Mouse (Mus musculus): Measurements from ENCODE around the gene Ankrd17. TPM values are rescaled to one million over a fixed set of nuclear protein-coding genes. Genes with fewer than 3 reads are reported as not detected.
"Not testable (repeated sequence)": the region's sequence is repeated elsewhere in the genome, so short reads cannot be mapped to it uniquely, and the experiment has no call there.

Ankrd17 gene
- total RNA-seq, 4 experiments from 2014 or later = 100 to 122 (median 114) TPM

DNA sequence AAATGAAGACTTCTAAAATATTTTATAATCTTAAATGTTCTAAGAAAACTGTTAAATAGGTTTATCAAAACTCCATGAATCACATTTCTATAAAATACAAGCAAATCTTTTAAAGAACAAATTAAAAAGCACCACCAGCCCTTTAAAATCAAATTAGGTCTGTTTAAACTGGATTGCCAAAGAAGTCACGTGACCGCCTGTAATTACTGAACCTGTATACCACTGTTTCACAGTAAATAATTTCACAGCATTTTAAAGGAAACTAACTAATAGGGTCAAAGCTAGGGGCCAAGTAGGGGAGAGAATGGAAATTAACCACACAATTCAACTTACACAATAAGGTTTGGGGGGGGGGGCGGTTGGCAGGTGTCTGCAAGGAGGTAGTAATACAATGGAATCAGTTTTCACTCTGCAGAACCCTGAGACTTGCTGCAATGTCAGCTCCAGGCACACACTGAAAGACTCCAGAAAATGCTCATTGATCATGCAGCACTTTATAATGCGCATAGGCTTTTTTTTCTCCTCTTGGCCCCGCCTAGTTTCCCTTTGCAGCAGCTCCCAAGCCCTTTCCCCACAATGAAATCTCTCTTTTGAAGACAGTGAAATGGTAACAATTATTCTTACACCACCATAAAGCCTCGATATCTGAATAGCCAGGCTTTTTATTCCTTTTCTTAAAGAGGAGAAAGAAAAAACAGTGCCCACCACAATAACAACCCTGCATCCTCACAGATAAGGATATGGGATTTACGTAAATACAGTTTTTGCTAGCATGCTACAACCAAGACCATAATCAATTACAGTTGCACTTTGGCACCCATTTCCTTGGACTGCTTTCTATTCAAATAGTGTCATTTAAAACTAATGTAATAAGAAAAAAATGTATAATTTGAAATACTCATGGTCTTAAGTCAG is 27.9 kb downstream of the Ankrd17 start:
- DNase-seq (ENCODE audit: low spot score in 2 of 2) = no peak

DNA sequence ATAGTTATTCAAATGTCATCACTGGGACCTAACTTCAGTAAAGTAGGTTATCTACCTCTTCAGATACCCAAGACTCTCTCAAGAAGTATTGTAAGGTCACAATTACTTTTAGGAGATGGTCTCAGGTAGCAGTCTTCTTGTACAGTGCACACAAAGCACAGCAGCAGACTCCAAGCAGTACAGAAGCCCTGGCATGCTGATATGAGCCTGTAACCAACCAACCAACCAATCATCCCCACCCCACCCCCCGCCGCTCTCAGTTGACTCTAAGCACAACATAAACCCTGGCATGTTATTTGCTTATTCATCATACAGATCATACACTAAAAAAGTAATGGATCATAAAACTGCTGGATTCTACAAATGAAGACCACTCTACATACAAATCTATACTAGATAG is 33.9 kb downstream of the Ankrd17 start:
- DNase-seq (ENCODE audit: low spot score in 2 of 2) = no peak

DNA sequence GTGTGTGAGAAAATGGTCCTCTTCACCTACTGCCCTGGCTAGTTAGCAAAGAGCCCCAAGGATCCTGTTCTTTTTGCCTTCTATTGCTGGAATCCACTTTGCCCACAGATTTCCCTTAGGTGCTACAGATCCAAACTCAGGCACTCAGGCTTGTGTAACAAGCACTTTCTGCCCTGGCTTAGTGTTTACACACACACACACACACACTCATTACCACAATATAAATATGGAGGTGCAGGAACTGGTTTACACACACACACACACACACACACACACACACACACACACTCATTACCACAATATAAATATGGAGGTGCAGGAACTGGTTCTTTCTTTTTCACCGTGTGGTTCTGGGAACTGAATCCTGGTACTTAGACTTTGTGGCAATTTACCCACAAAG is 35.3 kb downstream of the Ankrd17 start:
- no peak for DNase-seq (ENCODE audit: low spot score in 2 of 2)

DNA sequence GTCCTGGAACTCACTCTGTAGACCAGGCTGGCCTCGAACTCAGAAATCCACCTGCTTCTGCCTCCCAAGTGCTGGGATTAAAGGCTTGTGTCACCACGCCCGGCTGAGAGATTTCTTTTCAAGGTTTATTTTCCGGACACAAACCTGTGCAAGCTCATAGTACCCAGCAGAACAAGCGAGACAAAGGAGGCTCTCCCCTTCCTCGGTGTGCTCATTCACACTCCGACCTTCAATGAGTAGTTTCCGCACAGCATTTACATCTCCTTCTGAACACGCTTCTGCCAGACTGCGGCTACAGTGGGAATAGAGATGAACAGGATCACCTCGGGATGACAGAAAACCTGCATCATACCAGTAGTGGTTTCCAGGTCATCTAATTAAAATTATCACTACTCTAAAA is 68.0 kb downstream of the Ankrd17 start:
- no peak for DNase-seq (ENCODE audit: low spot score in 2 of 2)

DNA sequence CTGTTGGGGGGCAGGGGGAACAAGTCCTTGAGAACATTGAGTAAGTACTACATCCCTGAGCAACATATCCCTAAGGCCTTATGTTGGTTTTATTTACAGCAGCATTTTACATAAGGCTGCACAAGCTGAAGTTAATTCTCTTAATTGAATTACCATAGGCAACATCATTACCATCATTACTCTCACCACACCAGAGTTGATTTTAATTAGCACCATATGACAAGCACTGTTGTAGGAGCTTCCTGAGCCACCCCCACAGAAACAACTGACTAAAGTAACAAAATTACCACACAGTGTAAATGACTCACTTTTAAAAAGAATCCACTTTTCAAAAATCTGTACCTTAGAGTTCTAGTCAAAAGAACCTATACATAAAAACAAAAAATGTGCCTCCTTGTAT is 76.5 kb downstream of the Ankrd17 start:
- DNase-seq (ENCODE audit: low spot score in 2 of 2) = no peak

DNA sequence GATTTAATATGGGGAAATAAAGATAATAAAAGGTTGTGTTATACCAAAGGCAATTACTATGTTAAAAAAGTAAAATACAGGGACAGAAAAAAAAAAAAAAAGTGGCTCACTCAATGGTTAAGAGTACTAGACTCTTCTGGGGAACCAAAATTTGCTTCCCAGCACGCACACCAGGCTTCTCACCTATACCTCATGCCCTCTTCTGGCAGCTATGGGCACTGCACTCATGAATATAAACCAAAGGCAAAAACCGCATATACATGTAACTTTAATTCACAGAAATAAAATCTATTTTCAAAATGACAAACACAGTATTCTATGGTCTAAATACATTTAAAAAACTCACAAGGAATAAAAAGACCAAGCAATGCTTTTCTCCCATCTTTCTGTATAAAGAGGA is 79.8 kb downstream of the Ankrd17 start:
- DNase-seq (ENCODE audit: low spot score in 2 of 2) = no peak

DNA sequence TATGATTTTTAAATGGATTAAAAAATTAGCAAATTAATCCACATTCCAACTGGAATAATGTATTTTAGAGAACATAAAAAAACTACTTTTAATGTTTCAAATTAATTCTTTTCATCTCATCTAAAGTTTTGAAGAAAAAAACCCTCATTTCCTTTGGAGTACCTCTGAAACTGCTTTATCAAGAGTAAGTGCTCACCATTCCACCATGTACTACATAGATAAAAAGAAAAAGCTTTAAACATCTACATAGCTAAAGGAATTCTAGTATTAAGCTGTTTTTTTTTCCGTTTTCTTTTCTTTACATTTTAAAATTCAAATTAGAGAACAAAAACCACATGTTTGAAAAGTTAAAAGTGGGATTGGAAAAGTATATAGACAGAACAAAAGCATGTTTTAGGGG is 86.3 kb downstream of the Ankrd17 start:
- no peak for DNase-seq (ENCODE audit: low spot score in 2 of 2)

DNA sequence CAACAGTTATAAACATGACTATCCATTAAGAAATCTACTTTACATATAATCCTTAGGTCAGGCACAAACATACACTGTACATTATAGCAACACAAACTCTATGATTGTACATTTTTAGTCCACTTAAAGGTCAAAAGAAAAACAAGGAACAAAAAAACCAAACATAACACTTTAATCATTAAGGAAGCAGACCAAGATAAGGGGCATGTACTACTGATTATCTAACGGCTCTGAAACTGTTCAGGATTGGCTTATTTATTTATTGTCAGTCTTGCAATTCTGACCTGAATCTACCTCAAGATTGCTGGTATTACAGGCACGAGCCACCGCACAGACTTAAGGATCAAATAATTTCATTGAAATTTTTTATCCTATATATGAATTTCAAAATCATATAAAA is 87.0 kb downstream of the Ankrd17 start:
- no peak for DNase-seq (ENCODE audit: low spot score in 2 of 2)

DNA sequence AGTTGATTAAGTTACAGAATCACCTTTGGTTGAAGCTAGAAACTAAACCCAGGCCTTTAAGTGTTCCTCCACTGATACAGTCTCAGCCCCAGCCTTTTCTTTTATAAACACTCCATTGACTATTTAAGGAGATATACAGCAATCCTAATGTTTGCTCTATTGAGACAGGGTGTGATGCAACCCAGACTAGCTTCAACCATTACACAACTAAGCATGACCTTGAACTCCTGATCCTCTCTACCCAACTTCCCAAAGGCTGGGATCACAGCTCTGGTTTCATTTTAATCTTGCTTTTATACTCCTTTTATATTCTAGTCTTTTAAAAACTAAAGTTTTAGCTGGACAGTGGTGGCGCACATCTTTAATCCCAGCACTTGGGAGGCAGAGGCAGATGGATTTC is 88.9 kb downstream of the Ankrd17 start:
- no peak for DNase-seq (ENCODE audit: low spot score in 2 of 2)

DNA sequence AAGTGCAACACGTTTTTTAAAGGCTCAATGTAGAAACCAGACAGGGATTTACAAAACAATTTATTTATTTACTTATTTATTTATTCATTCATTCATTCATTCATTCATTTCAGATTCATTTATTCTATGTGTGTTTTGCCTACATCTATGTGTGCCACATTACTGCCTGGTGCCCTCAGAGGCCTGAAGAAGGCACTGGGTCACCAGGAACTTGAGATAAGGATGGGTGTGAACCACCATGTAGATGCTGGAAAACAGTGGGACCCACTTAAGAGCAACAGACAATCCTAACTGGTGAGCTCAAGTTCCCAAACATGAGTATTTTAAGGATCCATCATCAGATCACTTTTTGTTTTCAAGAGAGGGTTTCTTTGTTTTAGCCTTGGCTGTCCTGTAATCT is 91.6 kb downstream of the Ankrd17 start:
- DNase-seq (ENCODE audit: low spot score in 2 of 2) = no peak

DNA sequence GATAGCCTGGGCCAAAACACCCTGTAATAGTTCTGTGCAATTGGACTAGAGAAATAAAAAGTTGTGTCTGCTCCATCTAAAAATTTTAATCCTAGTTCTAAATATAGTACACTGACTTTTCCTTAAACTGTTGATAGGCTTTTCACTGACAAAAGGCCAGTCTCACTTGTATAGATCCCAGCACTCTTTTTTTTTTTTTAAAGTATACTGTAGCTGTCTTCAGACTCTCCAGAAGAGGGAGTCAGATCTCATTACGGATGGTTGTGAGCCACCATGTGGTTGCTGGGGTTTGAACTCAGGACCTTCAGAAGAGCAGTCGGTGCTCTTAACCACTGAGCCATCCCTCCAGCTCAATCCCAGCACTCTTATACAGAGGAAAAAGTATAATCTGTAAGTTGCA is 104.1 kb downstream of the Ankrd17 start:
- DNase-seq (ENCODE audit: low spot score in 2 of 2) = not testable (repeated sequence)

DNA sequence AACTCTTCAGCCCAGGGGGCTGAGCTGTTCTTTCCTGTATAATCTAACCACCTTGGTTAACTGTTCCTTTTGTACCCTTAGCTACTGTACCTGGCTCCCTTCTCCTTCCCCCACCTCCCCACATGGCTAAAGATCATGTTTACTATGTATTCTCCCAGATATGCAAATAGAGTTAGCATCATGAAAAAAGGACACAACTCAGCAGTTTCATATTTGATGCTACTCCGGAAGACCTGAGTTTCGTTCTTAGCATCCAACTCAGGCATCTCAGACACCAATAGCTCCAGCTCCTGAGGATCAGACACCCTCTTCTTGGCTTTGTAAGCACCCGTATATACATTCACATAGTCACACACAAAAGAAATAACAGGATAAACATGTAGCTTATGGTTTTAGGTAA is 109.4 kb downstream of the Ankrd17 start:
- no peak for DNase-seq (ENCODE audit: low spot score in 2 of 2)

DNA sequence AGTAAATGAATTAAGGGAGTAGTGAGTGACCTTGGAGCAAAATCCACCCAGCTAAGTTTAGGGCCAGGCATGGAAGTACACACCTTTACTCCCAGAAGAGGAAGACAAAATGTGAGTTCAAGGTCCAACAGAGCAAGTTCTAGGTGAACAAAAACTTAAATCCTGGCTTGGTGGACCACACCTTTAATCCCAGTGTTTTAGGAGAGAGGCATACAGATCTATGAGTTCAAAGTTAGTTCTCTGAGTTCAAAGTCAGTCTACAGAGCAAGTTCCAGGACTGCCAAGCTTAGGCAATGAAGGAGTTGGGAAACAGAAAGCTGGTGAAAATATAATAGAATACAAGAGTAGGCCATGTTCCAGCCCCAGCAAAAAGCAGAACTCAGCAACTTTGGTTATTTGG is 118.9 kb downstream of the Ankrd17 start:
- DNase-seq (ENCODE audit: low spot score in 2 of 2) = no peak

DNA sequence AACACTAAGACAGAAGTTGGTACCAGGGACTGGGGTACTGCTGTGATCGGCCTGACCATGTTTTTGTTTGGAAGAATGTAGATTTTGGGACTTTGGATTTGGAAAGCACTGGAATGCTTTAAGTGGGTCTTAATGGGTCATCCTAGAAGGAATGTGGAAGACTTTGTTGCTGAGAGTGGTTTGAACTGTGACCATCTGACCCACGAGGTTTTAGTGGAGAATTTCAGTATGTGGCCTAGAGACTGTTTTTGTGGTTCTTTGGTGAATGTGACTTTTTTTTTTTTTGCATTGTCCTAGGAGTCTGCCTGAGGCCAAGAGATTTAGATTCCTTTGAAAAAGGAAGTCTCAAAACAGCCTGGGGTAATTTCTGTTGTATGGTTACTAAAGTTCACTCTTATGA is 119.4 kb downstream of the Ankrd17 start:
- no peak for DNase-seq (ENCODE audit: low spot score in 2 of 2)

DNA sequence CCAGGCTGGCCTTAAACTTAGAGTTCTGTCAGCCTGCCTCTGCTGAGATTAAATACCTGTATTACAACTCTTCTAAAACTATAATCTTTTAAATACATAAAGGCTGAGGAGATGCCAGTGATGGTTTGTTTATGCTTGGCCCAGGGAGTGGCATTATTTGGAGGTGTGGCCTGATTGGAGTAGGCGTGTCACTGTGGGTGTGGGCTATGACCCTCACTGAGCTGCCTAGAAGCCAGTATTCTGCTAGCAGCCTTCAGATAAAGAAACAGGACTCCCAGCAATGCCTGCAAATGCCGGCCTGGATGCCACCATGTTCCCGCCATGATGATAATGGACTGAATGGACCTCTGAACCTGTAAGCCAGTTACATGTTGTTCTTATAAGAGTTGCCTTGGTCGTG is 119.8 kb downstream of the Ankrd17 start:
- no peak for DNase-seq (ENCODE audit: low spot score in 2 of 2)

DNA sequence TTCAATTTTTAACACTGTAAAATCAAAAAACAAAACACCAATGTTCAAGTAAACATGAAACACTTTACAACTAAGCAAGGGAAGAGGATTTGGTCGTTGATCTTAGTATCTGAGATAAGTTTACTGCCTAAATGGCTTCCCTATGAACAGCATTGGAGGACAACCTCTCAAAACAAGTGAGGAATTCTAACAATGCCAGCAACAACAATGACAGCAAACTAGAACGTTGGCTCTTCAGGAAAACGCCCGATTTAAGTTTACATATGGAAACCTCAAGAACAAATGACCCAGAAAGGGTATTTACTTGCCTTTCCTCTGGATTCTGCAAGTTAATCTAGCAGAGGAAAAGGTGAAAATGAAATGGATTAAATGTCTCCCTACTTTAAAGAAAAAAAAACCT is 121.0 kb downstream of the Ankrd17 start:
- no peak for DNase-seq (ENCODE audit: low spot score in 2 of 2)

DNA sequence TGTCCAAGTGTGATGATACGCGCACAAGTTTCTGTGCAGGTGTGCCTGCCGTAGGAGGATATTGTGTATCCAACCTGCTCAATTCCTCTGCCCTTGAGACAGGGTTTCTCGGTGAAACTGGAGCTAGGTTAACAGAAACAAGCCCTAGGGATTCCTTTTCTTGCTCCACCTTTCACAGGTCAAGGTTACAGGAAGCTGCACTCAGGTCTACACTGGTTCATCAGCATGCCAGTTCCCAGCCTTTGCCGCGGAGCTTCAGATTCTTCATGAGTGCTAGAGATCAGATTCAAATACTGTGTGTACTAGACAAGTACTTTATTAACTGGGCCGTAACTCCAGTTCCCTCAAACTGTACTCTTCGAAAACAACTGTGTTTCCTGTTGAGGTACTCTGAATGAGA is 131.2 kb downstream of the Ankrd17 start:
- DNase-seq (ENCODE audit: low spot score in 2 of 2) = no peak

DNA sequence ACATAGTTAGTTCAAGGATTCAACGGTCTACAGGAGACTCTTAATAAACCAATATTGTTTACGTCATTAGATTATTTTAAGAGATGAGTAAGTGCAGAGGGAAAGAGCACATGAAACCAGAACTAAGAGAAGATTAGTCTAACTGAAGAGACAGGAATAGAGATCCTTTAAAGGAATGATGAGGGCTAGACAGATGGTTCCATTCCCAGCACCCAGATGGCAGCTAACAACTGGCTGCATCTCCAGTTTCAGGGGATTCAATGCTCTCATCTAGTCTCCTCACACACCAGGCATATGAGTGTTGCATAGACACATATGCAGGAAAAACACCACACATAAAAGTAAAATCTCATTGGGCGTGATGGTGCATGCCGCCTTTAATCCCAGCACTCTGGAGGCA is 133.1 kb downstream of the Ankrd17 start:
- DNase-seq (ENCODE audit: low spot score in 2 of 2) = peak in 1 of 2 experiments; percentile 28

DNA sequence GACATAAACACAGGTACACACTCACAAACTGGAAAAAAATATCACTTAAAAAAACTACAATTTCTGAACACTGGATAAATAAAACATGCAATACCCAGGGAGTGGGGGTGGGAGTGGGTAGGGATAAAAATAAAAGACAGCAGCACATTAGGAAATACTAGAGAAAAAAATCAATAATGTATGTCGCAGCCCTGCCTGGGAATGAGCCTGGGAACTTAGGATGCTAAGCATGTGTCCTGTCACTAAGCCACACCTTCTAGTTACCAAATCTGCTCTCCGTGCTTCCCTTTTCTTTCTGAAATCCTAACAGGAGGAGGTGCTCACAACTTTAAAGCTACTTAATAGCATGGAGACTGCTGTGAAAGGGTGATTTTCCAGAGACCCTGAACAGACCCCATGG is 136.6 kb downstream of the Ankrd17 start:
- DNase-seq (ENCODE audit: low spot score in 2 of 2) = no peak

DNA sequence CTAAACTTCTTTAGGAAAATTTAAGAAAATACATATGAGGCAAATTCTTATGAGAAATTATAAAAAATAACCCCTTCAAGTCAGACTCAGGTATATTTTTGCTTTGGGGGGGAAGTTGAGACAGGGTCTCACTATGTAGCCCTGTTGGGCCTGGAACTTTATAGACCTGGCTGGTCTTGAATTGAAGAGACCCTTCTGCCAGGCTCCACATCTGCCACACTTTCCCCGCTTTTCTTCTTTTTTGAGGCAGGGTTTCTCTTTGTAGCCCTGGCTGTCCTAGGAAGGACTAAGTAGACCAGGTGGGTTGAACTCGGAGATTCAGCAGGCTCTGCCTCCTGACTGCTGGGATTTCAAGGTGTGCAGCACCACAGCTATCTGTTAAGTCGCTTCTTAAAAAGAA is 139.7 kb downstream of the Ankrd17 start:
- DNase-seq (ENCODE audit: low spot score in 2 of 2) = no peak

DNA sequence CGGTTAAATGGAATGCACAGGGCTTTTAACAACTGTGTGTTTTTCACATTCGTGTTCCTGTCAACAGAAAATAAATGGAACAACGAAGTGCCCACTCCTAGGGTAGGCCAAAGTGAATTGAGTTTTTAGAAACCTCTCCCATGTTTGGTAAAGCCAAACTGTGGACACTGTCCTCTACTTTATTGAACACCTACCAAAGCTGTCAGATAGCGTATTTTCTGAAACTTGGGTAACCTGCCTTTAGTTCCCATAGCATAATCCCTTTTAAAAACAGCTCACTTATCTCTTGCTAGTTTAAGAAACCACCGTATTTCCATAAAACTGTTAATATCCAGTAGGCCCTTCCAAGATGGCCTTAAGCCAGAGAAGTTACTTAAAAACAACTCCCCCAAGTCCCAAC is 141.6 kb downstream of the Ankrd17 start:
- no peak for DNase-seq (ENCODE audit: low spot score in 2 of 2)

DNA sequence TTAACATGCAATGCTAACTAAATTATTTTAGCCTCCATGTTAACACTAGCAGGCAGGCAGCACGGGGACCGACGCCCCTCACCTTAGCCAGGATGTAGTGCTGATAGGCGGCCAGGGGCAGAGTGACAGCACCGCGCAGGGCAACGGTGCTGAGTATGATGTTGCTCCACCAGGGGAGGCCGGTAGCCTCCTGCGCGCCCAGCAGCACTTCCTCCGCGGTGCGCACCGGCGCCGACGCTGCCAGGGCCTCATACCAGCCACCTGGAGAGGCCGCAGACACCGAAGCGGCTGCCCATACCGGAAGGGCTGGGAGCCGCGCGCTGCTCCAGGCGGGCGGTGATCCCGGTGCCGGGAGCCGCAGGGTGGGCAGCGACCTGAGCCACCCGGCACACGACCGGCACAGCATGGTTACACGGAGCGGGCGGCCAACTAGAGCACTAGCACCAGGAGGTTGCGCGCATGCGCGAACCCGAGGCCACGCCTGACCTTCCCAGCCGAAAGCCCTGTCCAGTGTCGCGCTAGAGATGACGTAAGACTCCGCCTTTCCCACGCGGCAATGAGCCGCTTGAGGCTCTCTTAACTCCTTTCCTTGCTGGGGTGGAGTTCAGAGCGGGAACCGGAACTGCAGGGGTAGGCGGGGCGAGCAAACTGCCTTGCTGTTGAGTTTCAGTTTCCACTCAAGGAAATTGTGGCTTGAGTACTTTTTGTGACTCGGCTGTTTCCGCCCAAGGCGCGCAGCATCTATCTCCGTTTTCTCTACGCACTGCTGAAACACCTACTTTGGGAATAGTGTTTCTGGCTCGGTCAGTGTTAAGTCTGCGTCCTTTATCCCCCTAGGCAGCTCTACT is 142.6 kb downstream of the Ankrd17 start, which contains the start of gene Cox18:
Gene Cox18, minus strand, starts transcription at position 468 of the 848 bp plus-strand sequence.
- DNase-seq (ENCODE audit: low spot score in 2 of 2) = peak; percentile 98

All from layer of hippocampus, adult 8-10 months (tissue).